Mouse (Mus musculus) cerebellum, postnatal 10 days (tissue): ENCODE results near the gene Nsun2.

ENCODE experiments used
- DNase-seq, 2 experiments: peaks; one replicate each; pipeline ENCODE4 v3.0.0; 2021; ENCODE audit warnings: mixed read lengths in 2 of 2

The Nsun2 gene

DNA sequence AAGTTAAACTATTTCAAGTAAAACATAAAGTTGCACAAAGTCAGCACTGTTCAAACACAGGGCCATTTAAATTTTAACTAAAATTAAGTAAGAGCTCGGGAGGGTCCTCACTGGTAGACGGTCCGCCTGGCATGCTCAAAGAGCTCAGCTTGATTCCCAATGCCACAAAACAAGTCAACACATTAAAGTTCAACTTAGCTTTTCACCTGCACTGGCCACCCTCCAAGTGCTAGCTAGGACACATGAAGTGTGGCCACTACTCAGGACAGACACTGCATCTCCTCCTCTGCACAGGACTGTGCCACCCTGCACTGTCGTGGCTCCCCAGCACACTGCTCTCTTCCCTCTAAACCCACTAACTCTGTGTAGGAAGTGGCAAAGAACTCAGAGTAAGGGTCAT is 7.7 kb upstream of the Nsun2 start:
- DNase-seq = no peak

DNA sequence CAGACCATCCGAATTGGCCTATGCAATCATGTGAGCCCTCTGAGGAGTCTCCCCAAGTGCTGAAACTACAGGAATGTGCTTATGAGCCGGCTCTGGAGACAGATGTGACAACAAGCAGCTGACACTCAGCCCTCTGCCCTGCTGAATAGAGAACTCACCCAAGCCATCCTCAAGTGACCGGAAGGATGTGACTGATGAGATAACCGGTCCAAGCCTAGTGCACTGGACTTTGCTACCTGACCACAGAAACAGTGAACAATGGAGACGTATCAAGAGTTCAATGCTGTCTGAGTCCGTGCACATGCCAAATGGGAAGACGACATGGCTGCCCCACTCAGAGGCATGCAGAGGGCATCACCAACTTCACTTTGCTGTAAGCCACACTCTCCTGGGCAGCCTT is 5.0 kb upstream of the Nsun2 start:
- no peak for DNase-seq

DNA sequence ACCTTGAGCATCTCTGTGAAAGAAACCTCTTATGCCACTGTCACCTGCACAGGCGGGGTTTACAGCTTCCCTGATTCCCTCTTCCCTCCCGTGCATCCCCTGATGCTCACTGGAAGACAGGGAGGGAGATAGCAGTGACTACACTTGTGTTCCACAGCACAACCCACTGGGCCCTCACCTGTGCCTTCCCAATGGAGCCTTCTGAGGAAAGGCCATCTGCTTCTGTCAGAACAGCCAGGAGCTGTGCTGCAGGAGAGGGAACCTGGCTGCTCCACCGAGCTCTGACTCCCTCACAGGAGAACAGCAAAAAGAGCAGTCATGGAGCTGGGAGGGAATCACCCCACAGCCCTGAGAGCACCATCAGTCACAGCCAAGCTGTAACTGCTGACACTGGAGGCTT is 3.4 kb upstream of the Nsun2 start:
- DNase-seq = peak in 1 of 2 experiments; percentile 24

DNA sequence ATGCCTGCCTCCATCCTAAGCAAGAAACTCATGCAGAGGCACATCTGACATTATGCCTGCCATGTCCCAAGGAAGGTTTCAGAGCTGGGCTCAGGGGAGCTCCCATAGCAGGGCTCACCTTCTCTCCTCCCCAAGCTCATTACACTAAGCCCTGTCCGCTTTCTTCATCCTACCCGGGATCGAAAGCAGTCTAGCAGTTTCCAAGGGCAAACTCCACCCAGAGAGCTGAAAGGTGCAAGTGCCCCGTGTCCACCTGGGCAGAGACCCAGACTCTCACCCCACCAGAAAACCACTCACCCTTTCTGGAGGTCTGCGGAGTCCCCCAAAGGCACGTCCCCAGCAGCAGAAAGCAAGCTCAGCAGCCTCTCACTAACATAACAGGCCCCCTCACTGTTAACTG is 2.6 kb upstream of the Nsun2 start:
- DNase-seq = no peak

DNA sequence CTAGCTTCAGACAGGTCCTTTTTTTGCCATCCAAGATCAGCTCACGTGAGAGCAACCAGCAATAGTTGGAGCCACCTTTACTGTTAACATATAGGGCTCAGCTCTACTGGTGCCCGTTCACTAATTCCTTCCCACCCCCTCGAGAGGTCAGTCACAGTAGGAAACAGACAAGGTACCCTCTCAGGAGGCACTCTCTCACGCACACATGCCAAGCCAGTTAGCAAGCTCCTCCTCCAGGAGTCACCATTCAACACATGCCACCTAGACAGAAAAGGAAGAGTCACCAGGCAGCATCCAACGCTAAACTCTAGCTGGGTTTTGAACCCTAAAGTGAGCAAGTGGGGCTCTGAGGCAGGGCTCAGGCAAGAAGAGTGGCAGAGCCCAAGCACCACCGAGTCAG is 2.1 kb upstream of the Nsun2 start:
- no peak for DNase-seq

DNA sequence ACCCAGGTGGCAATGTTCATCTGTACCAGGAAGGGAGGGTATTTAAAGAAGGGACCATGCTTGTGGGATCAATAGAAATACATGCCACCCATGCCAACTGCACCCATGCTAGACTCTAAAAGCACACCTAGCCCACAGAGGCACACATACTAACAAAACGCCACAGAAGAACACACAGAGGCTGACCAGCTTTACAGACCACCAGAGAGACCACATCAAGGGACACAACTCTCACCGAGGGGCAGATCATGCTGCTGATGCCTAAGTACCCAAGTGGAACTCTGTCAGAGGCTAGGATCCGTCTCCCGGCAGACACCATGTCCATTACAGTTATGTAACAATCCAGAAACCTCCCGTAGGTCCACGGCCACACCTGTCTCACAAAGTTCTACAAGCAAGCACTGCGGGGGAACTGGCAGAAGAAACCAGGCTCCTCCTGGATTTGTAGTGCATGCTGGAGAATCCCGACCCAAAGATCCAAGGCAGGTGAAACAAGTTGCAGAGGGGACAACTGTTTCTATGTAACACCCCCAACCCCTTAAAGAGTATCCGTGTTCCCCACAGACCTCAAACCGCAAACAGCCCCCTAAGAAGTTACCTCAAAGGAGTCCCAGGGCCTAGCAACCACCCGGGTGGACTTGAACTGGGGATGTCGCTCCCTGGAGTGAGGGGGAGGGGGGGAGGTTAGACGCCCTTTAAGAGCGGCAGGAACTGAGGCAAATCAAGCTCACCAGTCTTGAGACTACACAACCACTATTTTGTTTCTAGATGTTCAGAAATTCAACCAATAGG is 1.2 kb upstream of the Nsun2 start:
- peak in 1 of 2 experiments; percentile 33 for DNase-seq

DNA sequence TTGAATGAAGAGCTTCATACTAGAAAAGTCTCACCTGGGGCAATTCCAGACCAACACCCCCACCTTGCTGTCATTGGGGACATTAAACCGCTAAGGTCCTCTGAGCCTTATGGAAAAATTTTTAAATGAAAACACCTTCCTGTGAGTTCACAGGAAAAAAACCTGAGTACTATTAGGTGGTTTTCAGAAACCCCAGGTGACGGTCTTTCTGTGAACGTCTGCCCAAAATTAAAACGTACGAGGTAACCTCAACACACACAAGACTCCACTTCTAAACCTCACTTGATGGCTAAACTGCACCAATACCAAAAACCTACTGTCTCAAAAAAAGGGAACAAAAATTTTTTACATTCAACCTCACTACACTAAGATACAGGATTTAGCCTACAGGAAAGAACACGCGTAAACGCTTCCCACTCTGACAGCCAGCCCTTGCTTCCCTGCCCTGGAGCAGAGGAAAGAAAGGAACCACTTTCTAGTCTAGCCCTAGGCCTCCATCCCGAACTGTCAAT is 597 bp upstream of the Nsun2 start:
- no peak for DNase-seq

DNA sequence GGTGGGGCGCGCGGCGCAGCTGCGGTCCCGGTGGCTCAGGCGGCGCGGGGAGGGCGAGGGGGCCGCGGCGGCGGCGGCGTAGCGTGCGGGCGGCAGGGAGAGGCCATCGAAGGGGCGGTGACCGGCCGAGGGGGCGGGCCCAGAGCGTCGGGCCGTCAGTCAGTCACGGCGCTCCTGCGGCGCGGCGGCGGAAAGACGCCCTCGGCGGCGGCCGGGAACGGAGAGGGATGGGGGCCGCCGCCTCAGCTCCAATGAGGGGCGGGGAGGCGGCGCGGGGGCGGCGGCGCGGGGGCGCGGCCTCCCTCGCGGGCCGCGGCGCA is 748 bp downstream of the Nsun2 start, which contains the start of gene Tent4a:
TSS of gene Tent4a (minus strand) at position 284 of the 320 bp plus-strand sequence.
- no peak for DNase-seq

DNA sequence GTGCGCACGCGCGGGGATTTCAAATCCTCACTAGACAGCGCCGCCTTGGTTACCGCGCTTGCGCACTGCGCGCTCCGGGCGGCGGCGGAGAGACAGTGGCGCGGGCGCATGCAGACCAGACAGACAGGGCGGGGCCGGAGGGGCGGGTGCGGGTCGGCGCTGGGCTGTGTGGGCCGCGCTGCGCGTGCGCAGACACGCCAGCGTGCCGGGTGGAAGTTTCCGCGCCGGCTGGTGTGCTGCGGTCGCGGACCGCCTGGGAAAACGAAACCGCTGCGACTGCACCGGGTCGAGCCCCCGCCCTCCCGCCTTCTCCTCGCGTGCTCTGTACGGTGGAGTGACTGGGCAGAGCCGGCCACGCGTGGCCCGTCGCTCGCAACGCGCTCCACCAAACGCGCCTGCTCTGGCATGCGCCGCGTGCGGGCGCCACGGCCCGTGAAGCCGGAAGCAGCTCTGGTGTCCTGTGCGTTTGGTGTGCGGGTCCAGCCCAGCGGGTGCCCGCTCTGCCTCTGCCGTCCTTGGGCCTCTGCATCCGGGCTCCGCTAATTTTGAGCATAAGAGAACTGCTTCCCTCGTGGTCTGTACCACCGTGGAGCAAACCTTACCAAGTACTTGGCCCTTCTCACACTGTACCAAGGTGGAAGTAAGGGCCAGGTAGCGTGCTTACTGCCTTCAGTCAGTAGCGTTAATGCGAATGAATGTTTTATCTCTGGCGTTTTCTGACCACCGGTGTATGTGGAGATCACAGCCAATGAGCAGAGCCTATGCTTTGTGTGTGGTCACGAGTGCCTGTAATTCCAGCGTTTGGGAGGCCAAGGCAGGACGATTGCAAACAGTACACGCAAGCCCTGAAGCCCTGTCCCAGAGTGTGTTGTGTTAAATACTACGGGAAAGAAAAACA is 1.4 kb downstream of the Nsun2 start:
- DNase-seq = peak; percentile 99 to 100

DNA sequence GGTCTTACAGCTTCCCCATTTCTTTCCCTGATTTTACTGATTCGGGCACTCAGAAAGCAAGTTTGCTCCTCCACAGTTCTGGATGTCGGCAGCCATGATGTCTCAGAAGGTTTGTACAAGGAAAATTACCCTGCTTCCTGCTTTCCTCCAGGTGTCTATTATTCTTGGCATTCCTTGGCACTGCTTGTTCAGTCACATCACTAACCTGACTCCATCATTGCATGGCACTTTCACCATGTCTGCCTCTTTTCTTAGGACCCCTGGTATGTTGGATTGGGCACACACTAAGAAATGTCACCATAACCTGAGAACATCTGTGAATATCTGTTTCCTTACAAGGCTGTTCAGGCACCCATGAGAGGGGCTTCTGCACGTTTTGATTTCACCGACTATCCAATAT is 2.5 kb downstream of the Nsun2 start:
- no peak for DNase-seq

DNA sequence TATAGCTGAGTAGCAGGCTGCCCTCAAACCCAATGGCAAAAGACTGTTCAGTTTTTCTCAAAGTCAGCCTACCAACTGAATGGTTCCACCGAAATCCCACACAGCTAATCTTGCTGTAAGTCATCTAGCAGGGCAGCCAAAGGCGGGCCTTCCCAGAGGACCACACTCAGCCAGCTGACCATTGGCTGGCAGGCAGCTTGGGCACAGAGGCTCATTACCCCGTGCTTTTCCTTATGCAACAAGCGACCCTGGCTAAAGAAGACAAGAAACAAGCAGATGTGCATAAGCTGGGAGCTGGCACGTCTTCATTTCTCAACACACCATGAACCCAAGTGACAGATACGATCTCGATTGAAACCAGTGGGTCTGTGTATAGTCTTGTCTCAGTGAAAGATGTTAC is 3.8 kb downstream of the Nsun2 start:
- peak in 1 of 2 experiments; percentile 65 for DNase-seq

DNA sequence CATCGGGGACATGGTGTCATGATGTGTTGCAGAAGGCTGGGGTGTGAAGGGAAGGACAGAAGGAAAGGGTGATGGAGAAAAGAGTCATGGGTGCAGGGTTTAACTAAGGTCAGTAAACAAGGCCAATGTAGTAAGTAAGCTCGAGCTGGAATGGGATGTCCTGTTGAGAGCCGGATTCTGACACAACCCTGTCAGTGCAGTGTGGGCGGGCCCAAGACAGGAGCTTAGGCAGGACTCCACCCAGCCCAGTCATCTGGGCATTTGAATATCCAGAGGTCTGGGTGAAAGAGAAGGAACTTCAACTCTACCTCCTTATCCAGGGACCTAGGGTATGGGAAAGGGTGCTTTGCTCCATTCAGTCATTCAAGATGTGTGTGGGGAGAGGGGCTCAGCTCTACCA is 4.8 kb downstream of the Nsun2 start:
- no peak for DNase-seq

DNA sequence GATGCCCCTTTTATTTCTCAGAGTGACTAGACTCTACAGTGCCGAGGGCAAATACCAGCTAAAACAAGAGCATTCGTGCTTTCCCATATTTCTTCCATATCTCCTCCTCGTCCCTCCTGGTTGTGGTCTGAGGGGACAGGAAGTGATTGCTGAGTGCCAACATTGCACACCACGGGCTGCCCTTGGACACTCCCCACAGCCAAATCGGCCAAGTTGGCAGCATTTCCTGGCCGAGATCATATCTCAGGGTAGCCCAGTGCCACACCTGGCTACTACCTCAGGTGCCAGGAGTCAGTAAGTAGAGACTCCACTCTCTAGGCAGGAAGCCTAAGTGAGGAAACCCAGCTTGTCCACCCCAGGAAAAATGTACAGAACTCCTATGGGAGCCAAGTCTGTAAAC is 7.7 kb downstream of the Nsun2 start:
- DNase-seq = peak; percentile 85

DNA sequence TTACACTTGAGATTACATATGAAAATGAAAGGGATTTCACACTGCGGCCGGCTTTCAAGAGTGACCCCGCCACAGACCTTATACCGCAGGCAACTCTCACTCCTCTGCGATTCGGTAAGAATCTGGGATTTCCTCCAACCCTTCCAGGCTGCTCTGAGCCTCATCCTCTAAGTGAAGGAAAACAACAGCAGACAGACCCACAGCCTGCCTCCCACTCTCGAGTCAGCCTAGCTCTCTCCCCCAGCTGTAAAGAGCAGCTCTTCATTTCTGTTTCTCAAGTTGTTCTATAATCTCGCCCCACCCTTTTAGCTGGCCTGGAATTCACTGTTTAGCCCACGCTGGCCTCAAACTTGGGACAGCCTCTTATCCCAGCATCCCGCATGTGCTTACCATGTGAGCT is 8.2 kb downstream of the Nsun2 start:
- DNase-seq = no peak

DNA sequence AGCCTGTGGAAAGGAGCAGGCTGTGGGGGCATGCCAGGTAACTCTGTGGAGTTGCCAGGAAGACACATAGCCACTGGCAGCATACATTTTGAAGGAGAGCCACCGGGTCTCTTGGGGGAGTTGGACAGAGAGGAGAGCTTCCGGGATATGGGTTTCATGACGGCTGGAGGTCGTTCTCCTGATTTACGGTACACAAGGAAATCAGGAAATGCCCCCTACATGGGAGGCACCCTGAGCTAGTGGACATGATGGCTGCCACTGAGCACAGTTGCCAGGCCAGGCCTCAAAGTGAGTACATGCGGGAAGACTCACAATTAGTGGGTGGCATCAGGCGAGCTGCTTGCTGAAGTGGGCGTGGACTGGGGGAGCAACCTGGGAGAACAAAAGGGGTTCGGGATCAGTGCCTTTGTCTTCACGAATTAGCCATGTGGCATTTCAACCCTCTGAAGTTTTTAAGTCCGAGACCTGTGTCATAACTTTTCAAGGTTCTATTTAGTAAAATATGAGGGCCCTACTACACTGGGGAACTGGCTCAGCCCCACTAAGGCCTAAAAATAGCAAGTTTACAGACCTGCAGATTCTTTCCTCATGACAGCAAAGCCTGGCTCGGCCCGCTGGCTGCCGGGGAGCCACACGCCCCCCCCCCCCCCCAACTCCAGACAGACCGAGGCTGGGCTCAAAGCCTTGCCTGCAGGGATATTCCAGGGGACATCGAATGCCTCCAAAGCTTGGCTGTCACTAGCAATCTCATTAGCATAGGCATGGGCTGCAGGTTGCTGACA is 9.2 kb downstream of the Nsun2 start:
- DNase-seq = no peak

DNA sequence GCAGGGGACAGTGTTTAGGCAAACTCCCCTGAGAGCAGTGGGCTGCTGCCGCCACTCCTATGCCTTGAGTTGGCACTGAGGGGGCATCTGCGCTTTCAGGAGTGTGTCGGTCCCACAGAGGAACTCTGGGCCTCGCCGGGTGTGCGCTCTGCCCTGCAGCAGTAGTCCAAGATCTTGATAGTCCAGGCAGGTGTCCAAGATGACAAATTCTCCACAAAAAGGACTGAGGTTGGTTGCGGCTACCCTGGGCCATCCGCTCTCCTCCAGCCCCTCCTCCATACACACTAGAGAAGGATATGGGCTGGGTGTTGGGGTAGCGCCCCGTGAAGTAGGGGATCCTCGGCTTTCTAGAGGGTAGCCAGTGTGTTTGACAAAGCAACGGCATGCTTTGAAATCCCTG is 10.0 kb downstream of the Nsun2 start:
- no peak for DNase-seq

DNA sequence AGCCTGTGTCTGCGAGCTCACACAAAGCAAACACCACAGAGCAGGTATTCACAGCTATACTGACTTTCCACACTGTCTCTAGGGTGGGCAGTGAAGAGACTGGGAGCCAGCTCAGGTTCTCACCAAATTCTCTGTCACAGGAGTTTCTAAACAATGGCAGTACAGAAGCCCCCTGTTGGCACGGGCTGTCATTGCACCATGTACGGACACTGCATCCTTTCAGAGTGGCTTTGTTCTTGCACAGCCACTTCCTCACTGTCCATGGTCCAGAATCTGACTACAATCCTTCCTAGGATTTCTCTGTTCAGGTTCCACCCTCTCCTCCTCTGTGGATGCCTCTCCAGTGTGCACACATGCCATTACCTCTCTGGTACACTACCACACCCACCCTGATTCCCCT is 11.5 kb downstream of the Nsun2 start:
- peak; percentile 61 to 63 for DNase-seq

DNA sequence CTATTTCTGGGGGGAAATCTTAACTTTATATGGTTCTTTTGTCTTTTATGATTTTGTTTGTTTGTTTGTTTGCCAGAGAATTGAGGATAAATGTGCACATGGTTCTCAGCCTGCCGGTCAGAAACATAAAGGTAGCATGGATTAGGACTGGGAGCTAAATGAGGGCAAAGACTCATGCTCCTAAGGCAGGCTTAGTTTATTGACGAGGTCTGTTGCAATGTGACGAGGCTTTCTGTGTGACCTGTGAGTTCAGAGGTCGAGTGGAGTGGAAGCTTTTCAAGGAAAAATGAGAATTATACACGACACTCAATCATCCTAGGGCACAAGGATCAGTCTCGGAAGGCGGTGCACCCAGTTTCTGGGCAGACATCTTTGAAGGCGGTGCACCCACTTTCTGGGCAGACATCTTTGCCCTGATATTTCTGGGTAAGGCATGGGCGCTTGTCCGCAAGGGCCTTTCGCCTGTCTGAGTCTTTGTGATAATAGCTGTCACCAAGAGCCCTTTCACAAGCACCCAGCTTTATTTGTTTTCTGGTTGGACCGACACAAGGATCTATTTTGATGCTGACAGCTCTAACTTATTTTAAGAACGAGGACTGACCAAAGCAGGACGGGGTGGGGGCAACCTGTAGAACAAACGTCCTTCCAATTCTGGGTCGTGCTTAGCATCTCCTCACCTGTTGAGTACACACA is 14.1 kb downstream of the Nsun2 start:
- no peak for DNase-seq

DNA sequence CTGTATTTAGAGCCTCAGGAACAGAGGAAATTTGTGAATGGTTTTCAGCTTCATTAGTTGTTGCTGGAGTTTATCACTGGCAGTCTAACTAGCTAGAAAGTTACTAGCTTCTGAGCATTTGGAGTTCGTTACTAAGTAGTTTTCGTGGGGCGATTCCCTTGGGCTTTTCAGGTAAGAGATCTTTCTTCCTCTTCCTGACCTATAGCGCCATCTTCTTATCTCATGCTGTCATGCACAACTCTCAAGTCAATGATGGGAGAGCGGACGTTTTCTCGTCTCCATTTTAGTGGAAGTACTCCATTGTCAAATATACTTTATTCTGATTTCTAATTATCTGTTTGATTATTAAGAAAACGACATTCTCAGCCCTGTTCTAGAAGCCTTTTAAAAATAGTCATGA is 16.4 kb downstream of the Nsun2 start:
- DNase-seq = no peak

DNA sequence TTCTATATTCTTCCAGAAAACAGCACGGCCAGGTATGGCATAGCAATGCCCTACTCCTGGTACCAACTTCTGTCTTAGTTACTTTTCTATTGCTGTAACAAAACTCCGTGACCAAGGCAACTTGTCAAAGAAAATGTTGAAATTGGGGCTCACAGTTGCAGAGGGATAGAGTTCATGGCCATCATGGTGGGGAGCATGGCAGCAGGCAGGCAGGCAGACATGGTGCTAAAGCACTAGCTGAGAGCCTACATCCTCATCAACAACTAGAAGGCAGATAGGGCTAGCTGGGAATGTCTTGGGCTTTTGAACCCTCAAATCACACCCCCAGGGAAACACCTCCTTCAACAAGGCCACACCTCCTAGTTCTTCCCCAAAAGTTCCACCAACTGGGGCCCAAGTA is 17.3 kb downstream of the Nsun2 start:
- no peak for DNase-seq

DNA sequence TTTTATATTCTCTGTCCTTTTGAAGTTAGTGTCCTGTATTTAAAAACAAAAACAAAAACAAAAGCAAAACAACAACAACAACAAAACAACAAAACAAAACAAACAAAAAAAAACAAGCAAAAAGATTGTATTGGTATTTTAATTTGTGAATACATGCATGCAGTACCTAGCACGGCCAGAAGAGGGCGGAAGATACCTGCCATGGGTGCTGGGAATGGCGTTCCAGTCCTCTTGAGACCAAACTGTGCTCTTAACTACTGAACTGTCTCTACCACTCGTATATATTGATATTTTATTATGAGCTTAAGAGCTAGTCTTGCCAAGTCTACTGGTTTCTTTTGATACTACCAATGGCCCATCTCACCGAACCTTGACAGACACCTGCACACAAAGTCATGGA is 19.5 kb downstream of the Nsun2 start:
- DNase-seq = peak; percentile 62 to 78

DNA sequence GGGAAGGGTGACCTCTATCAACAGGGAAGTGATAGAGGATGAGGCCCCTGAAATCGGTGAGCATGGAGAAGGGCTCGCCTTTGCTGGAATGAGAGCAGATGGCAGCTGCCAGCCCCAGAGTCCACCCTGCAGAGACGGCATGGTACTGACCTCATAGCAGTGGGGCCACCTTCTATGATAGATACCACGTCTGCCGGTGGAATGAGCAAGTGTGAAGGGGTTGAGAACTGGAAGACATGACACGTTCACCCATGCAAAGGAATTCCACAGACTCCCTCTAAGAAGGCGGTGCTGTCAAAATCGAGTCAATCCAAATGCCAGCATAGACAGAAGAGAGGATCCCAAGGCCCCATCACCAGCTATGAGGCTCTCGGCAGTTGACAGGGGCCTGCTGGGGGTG is 20.7 kb downstream of the Nsun2 start:
- DNase-seq = no peak

DNA sequence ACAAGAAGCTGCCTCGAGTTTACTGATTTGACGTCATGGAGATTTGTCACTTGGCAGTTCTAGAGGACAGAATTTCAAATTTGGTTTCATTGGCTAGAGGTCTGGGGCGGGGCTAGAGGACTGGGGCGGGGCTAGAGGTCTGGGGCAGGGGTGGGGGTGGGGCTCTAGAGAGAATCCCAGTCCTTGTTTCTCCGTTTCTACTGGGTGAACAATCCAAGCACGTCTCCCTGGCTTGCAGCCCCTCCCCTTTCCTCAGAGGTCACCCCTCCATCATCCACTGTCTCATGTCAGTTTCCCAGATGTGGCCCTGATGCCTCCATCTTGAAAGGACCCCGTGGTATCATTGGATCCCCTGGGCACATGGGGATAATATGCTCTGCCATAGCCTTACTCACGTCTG is 21.5 kb downstream of the Nsun2 start:
- DNase-seq = no peak
